Mouse (Mus musculus) hindlimb bud, embryonic 11.5 days (tissue): ENCODE data around the gene H2-T23.
"Not testable (repeated sequence)": the region's sequence is repeated elsewhere in the genome, so short reads cannot be mapped to it uniquely, and the experiment has no call there.

Experiments
- DNase-seq: peaks from one replicate; pipeline ENCODE4 v3.0.0-alpha.2; 2012; ENCODE audit warnings: low read depth, low spot score; ENCODE audit errors: extremely low spot score

The H2-T23 gene

DNA sequence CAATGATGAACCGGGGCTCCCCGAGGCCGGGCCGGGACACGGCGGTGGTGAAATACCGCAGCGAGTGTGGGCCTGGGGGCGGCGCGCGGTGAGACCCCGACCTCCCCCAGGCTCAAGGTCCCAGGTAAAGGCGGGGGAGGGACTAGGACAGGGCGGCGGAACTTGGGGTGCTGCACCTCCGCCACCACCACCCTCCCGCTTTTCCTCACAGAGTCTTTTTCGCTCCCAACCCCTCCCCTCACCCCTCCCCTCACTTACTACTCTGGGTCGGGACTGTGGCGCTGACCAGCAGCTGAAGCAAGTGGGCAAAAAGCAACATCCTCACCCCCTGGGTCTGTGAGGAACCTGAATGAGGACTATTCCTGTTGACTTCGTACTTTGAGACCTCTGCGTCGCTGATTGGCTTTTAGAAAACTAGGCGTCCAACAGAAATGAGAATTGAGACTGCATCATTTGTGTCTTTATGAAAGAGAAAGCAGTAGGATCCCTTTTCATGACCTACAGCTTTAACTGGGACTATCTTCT, at the start of gene H2-T23:
TSS of gene H2-T23 (minus strand) at position 505 of the 525 bp plus-strand sequence.
- DNase-seq, result not testable (repeated sequence)

DNA sequence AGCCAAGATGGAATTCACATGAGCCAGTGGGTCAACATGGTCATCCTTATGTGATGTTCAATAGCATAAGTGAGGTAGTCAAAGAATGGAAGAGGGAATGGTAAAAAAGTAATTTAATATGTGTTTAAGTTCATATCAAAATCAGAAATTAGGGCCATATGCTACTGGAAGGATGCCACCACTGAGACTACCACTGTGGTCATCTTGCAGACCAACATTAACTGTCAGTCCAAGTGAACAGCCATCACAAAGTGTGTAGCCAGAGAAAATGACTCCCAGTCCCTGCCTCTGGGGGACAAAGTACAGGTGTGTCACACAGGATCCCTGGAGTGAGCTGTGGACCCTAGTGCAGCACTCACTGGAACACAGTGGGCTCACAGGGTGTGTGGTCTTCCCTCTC, 49.2 kb upstream of the H2-T23 start:
- DNase-seq, result not testable (repeated sequence)

DNA sequence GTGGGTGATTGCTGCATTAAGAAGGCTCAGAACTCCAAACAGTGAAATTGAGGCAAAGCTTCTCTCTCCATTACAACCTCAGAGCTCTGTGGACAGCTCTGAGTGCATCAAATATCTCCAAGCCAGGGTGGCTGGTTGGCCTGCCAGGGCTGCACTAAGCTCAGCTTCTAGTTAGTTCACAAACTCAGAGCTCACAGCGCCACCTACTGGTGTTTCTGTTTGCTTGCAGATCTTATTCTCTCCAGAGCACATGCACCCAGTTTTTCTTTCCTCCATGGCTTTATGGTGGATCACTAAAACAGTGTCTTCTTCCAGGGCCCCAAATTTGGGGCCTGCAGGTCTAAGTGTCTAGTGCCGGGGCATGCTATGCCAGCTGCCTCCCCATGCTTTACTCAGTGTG, 28.2 kb upstream of the H2-T23 start:
- peak; percentile 89 for DNase-seq

DNA sequence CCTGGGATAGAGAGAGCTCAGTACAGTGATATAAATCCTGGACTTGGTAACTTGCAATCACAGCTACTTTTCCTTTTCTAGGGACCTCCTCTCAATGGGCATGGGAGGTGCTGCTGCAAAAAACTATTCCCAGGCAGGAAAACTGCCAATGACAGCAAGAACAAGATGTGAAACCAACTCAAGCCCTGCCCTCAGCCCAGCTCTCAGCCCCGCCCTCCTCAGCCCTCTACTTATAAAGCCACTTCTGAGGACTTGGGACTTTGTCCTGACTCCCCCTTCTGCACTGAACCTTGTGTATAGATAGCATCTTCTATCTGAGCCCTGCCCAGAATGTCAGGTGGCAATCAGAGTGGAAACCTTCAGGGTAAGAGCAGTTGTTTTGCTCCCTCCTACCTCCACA, 25.7 kb upstream of the H2-T23 start, which contains the start of gene Gm11127:
TSS of gene Gm11127 (minus strand) at position 10 of the 400 bp plus-strand sequence.
- not testable (repeated sequence) for DNase-seq

DNA sequence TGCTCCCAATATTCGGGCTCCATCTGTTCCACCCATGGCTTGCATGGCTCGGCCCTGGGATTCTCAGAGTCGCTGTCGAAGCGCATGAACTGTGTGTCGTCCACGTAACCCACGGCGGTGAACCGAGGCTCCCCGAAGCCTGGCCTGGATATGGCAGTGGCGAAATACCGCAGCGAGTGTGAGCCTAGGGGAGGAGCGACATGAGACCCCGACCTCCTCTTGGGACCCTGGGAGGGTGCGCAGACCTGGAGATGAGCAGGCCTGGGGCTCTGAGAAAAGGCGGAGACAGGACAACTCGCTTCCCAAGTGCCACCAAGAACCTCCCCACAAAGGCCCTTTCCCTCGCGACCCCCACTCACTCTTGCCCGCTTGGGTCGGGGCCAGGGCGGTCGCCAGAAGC, 25.3 kb upstream of the H2-T23 start:
- not testable (repeated sequence) for DNase-seq

DNA sequence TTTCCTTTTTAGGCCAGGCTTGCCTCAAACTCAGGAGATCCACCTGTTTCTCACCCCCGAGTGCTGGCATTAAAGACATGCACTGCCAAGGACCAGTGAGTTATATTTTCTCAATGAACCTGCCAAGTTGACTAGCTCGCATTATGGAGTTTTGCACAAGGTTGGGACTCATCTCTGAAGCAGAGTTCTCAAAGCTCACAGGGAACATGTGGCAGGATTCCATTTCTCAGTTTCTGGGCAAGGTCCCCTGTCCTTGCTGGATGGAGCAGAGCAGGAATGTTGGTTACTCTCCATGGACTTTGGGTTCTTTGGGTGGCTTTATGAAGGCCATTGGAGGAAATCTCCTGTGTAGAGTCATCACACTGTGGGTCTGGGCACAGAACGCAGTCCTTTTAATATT, 10.6 kb upstream of the H2-T23 start:
- DNase-seq, result no peak

DNA sequence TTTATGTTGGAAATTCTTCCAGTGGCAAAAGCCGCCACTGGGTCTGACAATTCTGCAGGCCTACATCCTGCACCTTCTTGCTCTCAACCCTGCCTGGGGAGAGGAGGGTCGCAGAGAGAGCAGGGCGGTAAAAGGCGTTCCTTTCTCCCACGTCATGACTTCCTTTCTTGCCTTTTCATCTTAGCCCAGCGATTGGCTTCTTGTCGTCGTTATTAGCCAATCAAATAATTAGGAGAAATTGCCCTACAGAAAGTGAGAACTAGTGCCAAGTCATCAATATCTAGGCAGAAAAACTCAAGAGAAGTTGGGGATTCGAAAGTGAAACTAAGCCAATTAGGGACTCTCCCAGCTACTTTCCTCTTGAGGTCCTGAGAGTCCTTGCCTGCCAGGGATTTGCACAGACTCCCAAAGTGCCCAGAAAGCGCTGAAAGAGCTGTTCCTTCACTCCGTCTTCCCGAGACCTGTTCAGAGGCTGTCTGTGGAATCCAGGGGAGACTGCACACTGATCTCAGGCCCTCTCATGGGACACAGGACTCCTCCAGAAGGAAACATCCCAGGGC, 10.0 kb upstream of the H2-T23 start, which contains the start of the genes H2-T22 and Gm6034:
TSS of gene H2-T22 (minus strand) at position 138 of the 560 bp plus-strand sequence.
TSS of gene Gm6034 (plus strand) at position 352 of the 560 bp plus-strand sequence.
- peak; percentile 60 for DNase-seq

DNA sequence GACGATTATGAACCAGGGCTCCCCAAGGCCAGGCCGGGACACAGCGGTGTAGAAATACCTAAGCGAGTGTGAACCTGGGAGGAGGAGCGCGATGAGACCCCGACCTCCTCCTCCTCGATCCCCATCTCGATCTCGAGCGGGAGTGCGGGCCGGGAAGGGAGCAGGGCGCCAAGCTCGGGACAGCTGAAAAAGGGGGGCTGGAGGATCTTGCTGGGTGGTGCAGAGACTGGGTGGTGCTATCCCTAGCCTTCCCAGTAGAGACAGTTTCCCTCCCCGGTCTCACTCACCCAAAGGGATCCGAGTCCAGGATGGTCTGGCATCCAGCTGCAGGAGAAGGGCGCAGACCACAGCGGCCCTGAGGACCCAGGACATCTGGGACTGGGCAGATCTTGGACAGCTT, 9.4 kb upstream of the H2-T23 start:
- not testable (repeated sequence) for DNase-seq

DNA sequence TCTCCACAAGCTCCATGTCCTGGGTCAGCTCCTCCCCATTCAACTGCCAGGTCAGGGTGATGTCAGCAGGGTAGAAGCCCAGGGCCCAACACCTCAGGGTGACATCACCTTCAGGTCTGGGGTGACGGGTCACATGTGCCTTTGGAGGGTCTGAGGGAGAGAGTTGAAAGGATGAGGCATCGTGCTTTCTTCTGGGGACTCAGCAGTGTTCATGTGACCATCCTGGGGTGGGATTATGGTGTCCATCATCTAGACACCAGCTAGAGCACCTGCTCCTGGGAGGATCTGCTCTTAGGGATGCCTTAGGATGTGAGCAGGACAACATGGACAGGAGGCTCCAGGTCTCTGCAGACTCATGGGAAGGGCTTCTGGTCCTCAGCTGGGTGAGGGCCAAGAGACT, 7.9 kb upstream of the H2-T23 start:
- DNase-seq, result not testable (repeated sequence)

DNA sequence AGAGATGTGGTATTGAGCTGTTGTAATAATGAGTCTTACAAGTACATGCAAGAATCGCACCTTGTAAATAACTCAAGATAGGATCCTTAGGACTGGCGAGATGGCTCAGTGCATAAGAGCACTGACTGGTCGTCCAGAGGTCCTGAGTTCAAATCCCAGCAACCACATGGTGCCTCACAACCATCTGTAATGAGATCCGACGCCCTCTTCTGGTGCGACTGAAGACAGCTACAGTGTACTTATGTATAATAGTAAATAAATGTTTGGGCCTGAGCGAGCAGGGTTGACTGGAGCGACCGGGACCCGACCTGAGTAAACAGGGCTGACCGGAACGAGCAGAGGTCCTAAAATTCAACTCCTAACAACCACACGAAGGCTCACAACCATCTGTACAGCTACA, 3.5 kb upstream of the H2-T23 start:
- not testable (repeated sequence) for DNase-seq

DNA sequence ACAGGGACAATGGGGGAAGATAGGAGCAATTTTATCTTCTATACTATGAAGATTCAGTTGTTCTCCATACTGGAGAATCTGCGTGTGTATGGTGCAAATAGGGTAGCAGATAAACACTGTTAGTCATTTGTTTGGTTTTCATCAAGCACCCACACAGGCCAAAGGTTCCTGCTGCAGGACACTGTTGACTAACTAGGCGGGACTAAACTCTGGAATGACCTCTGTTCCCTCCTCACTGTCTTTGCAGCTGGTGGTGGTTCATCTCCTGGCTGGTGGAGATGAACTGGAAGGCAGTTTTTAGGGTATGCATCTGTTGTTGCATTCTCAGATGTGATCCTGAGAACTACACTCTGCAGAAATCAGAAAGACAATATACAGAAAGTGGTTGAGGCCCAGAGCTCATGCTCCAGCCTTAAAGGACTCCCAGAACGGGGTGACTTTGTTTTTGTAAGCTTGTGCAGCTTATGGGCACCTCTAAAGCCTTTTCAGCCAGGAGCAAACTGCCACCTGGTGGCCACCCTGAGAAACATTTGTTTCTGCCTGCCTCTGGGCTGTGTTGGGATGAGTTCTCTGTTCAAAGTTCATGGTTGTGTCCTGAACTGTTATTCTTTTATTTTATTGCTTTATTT, 2.5 kb upstream of the H2-T23 start:
- not testable (repeated sequence) for DNase-seq

DNA sequence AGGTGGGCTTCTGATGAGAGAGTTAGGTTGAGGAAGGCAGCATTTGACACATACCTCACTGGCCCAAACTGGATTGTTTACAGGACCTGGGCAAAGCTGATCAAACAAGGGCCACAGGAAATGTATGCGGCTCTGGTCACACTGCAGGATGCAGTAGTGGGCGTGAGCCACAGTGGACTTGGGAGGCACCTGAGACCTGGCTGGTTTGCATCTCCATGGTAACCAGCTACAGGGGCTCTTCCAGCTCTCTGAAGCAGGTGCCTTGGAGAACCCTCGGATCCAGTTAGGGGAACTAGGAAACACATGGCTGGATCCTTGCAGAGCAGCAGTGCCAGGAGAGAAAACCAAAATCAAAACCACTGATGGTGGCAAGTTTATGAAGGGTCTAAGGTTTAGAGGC, 1.9 kb upstream of the H2-T23 start:
- DNase-seq, result not testable (repeated sequence)

DNA sequence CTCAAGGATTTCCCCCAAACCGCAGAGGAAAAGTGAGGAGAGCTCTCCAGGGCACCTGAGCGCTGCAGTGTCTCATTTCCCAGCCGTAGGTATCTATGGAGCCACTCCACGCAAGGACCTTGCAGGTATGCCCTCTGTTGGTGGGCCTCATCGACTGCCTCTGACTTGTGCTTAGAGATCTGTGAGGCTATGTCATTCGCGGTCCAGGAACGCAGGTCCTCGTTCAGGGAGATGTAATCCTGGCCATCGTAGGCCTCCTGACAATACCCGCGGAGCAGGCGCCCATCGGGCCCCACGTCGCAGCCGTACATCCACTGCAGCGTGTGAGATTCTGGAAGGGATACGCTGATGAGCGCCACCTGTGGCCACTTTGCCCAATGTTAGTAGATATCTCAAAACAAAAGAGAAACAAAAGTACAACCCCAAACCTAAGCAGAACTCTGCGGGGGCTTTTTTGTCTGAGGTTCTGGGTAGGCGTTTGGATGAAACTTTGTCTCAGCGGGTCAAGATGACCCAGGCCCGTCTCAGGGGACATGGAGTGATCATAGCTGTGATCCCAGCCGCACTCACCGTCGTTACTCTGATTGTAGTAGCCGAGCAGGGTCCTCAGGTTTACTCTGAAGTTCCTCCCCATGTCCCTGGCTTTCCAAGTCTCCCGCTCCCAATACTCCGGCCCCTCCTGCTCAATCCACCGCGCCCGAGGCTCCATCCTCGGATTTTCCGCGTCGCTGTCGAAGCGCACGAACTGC, 898 bp downstream of the H2-T23 start:
- not testable (repeated sequence) for DNase-seq

DNA sequence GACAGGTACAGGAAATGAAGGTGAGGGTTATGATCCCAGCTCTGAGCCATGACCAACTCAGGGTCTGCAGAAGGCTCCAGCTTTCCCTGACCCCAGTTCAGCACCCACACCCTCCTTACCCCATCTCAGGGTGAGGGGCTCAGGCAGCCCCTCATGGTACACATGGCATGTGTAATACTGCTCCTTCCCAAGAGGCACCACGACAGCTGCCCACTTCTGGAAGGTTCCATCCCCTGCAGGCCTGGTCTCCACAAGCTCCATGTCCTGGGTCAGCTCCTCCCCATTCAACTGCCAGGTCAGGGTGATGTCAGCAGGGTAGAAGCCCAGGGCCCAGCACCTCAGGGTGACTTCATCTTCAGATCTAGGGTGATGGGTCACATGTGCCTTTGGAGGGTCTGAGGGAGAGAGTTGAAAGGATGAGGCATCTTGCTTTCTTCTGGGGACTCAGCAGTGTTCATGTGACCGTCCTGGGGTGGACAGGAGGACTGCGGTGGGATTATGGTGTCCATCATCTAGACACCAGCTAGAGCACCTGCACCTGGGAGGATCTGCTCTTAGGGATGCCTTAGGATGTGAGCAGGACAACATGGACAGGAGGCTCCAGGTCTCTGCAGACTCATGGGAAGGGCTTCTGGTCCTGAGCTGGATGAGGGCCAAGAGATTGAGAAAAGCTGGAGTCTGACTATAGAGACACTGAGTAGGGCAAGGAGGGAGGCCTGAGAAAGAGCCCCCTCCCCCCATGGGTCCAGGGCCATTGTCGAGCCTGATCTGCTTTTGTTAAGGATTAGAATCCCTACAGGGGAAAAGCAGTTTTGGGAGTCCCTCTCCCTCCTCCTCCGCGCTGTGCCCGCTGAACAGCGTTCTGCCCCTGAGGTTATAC, 1.7 kb downstream of the H2-T23 start:
- not testable (repeated sequence) for DNase-seq

DNA sequence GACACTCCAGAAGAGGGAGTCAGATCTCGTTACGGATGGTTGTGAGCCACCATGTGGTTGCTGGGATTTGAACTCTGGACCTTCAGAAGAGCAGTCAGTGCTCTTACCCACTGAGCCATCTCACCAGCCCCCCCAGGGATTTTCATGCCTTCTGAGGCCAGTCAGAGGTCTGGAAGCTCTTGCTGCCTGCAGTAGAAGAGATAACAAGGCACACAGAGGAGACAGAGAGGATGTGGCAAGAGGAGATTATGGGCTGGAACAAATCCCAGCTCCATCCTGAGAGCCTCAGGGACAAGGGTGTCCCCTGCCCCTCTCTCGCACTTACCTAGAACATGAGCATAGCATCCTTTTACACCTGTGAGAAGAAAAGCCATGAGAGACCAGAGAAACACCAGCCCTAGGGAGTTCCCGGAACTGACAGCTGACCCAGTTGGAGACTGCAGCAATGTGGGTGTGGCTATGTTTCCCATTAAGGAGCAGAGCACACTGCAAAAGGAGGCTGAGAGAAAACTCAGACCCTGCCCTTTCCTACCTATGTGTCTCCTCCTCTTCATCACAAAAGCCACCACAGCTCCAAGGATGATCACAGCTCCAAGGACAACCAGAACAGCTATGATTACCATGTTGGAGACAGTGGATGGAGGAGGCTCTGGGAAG, 2.5 kb downstream of the H2-T23 start:
- DNase-seq, result not testable (repeated sequence)

DNA sequence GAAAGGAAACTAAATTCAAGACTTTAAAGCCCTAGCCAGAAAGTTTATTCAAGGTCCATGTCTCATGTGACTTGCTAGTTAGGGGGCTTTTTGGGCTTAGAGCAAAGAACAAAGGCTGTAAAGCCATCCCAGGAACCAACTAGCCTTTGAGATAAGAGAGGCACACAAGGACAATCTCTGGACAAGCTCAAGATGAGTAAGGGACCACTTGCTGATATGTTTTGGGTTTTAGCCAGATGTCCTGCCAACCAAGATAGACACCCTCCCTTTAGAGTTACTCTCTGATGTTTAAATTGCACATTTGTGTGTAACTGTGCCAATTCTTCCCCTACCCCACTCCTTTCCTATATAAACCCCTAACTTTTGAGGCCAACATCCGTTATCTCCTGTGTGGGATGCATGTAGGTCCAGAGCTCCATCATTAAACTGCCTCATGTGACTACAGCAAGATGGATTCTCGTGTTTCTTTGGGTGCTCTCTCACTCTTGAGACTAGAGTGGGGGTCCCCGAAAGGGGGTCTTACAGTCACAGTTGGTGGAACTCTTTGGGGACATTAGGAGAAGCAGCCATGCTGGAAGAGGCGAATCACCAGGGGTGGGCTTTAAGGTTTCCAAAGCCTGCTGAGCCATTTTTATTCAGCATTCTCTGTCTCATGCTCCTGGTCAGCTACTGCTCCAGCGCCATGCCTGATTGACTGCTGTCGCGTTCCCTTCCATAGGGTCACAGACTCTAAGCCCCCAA, 3.6 kb downstream of the H2-T23 start:
- no peak for DNase-seq

DNA sequence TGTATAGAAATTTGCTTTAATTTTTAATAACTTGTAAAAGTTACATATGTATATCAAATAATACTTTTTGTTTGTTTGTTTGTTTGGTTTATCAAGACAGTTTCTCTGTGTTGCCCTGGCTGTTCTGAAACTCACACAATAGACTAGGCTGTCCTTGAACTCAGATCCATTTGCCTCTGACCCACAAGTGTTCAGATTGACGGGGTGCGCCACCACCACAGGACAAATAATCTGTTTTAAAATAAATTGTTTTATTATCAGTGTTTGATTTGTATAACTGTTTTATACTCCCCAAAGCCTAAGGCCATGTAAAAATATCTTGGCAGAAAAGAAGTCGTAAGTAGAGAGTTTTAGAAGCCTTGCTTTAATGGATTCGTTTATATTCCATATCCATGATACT, 5.0 kb downstream of the H2-T23 start:
- DNase-seq, result no peak

DNA sequence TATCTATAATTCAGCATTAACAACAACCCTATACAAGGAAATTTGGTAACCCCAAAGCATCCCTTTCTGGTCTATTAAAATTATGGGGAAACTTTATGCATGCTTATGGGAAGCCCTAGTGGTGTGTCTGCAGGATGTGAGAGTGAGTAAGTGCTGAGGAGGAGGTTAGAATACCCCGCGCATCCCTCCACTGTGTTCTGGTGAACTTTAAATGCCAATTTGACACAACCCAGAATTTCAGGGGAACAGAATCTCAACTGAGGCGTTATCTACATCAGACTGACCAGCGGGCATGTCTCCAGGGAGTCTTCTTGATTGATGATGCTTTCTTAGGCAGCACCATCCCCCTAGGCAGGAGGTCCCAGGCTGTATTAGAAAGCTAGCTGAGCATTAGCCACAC, 6.8 kb downstream of the H2-T23 start:
- no peak for DNase-seq

DNA sequence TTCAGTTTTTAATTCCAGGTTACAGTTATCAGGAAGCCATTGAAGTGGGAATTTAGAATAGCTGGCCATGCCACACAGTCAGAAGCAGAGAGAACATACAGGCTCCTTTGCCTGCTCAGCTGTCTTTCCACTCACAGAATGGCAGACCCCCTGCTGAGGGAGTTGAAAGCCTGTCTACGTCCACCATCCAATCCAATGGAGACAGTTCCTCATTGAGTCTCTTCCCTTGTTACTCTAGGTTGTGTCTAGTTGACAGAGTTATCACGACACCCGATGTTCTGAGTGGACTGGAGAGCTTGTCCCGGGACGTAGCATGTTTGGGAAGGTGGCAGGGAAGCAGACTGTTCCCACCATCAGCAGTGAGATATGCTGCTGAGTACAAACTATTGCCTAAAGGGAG, 7.5 kb downstream of the H2-T23 start:
- DNase-seq, result no peak
